Mouse (Mus musculus): ENCODE measurements around the gene Tmem151b. TPM values are rescaled to one million over a fixed set of nuclear protein-coding genes. Genes with fewer than 3 reads are reported as not detected.

Tmem151b gene
- total and polyA plus RNA-seq, 2 experiments: 0.01 TPM; not detected in 1

DNA sequence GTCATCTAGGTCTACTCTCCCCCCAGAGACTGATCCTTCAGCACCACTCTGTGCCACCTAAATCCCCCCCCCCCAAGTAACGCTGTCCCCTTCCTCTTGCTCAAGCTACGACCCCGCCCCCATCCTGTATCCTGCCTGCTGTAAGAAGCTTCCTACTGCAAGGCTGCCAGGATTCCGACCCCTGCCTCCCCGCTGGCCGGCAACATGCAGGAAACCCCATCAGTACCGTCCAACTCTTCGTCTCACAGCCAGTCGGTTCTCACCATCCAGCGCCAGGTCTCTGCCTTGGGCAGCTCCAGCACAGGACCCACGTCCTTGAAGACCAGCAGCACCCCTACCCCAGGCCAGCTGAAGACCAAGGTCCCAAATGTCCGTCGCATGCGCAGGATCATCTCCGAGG lies 16.6 kb downstream of the Tmem151b start:
- H3K79me2 ChIP-seq (ENCODE audit: control insufficient read depth, insufficient read depth, low read length): no peaks in the 10 kb centered on the region
- no peak overlapping the region for H3K4me3 ChIP-seq (ENCODE audit: insufficient read depth, low read depth, low read length)
- no peak for DNase-seq (ENCODE audit: extremely low read depth, low read depth, low spot score)
- WGBS: 48% methylated on average over 15 of the region's 15 CpGs
- H3K4me1 ChIP-seq (ENCODE audit: control insufficient read depth, insufficient read depth, low read length): no peaks in the 10 kb centered on the region
- no peak for TF ChIP-seq CTCF (IDR thresholded peaks at IDR 0.05; ENCODE audit: low read depth, low read length)
- no peak for TF ChIP-seq POLR2A (IDR thresholded peaks at IDR 0.05; ENCODE audit: extremely low read depth, insufficient read depth, low read length)
- H3K9ac ChIP-seq (ENCODE audit: low read depth, low read length): no peak overlapping the region
- H3K27ac ChIP-seq (replicated peaks; ENCODE audit: insufficient read depth, low read depth, low read length): no peak overlapping the region
- no peaks in the 10 kb centered on the region for H3K36me3 ChIP-seq (ENCODE audit: control insufficient read depth, insufficient read depth, low read length)
- H3K27me3 ChIP-seq (ENCODE audit: control insufficient read depth, insufficient read depth, low read length): peaks cover 16% of the 10 kb centered on the region

DNA sequence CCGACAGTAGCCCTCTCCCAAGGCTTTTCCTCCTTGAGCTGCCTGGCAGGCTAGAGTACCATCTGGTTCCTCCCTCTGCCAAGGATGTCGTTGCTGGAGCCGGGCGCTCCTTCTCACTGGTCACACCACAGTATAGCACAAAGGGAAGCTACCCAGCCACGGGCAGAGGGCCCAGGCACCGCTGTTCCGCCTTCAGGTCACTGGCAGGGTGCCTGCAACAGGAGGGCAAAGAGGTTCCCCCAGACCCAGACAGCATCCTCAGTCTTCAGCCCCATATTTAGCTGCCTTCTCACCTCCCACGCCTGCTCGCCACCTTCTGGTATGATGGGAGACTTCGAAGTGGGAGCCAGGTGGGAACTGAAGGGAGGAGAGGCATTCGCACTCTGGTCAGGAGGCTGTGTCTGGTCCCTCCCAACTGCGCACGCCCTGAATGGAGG lies 19.1 kb downstream of the Tmem151b start:
- Histone ChIP-seq H3K9ac (ENCODE audit: low read depth, low read length) (no peak overlapping the region), H3K27me3 (ENCODE audit: control insufficient read depth, insufficient read depth, low read length) (peaks cover 13% of the 10 kb centered on the region), H3K4me1 (ENCODE audit: control insufficient read depth, insufficient read depth, low read length) (no peaks in the 10 kb centered on the region), H3K36me3 (ENCODE audit: control insufficient read depth, insufficient read depth, low read length) (no peaks in the 10 kb centered on the region), H3K79me2 (ENCODE audit: control insufficient read depth, insufficient read depth, low read length) (no peaks in the 10 kb centered on the region), H3K4me3 (ENCODE audit: insufficient read depth, low read depth, low read length) (no peak overlapping the region), H3K27ac (replicated peaks; ENCODE audit: insufficient read depth, low read depth, low read length) (no peak overlapping the region)
- DNase-seq (ENCODE audit: extremely low read depth, low read depth, low spot score): no peak
- TF ChIP-seq POLR2A (IDR thresholded peaks at IDR 0.05; ENCODE audit: extremely low read depth, insufficient read depth, low read length) (no peak), CTCF (IDR thresholded peaks at IDR 0.05; ENCODE audit: low read depth, low read length) (no peak)
- 55% methylated on average over 13 of the region's 13 CpGs for WGBS

DNA sequence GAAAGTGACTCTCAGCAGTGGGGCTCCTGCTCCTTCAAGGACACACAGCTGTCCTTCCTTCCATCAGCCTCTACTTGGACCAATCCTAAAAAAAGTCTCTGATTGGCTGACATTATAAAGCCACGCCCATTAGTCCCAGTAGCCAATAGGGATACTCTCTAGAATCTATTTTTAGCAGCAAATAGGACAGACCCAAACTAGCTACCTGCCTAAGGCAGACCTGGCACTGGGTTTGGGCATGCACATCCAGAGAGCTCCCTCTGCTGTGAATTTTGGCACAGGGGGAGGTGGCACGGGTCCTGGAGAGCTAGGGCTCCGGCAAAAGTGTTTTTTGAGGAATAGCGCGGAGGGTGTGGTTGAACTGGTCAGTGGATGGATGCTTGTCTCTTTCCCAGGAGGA lies 22.9 kb downstream of the Tmem151b start:
- 33% methylated on average over 5 of the region's 5 CpGs for WGBS
- H3K4me3 ChIP-seq (ENCODE audit: insufficient read depth, low read depth, low read length): no peak overlapping the region
- H3K79me2 ChIP-seq (ENCODE audit: control insufficient read depth, insufficient read depth, low read length): no peaks in the 10 kb centered on the region
- TF ChIP-seq CTCF (IDR thresholded peaks at IDR 0.05; ENCODE audit: low read depth, low read length) (no peak), POLR2A (IDR thresholded peaks at IDR 0.05; ENCODE audit: extremely low read depth, insufficient read depth, low read length) (no peak)
- DNase-seq (ENCODE audit: extremely low read depth, low read depth, low spot score): no peak
- H3K36me3 ChIP-seq (ENCODE audit: control insufficient read depth, insufficient read depth, low read length): no peaks in the 10 kb centered on the region
- H3K9ac ChIP-seq (ENCODE audit: low read depth, low read length): no peak overlapping the region
- no peaks in the 10 kb centered on the region for H3K4me1 ChIP-seq (ENCODE audit: control insufficient read depth, insufficient read depth, low read length)
- peaks cover 5% of the 10 kb centered on the region; the same call in 1 of the 2 replicates for H3K27me3 ChIP-seq (ENCODE audit: control insufficient read depth, insufficient read depth, low read length)
- H3K27ac ChIP-seq (replicated peaks; ENCODE audit: insufficient read depth, low read depth, low read length): no peak overlapping the region

DNA sequence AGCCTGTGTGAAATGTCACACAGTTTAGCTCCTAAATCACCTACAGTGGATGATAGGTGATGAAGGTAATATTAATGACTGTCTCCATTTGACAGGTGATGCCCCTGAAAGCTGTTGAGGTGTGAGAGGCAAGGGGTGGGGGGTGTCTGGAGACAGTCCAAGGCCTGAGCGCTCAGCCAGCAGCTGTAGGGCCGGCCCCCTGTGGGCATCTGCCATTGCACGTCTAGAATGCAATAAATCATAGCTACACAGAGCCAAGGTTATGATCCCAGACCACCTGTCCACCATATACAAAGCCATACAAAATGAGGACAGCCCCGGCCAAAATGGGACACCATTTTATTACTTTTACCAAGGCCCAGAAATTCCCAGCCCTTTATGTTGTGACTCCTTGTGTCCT lies 24.5 kb downstream of the Tmem151b start:
- WGBS: 79% methylated on average over 4 of the region's 4 CpGs
- H3K27me3 ChIP-seq (ENCODE audit: control insufficient read depth, insufficient read depth, low read length): no peaks in the 10 kb centered on the region; the same call in 1 of the 2 replicates

DNA sequence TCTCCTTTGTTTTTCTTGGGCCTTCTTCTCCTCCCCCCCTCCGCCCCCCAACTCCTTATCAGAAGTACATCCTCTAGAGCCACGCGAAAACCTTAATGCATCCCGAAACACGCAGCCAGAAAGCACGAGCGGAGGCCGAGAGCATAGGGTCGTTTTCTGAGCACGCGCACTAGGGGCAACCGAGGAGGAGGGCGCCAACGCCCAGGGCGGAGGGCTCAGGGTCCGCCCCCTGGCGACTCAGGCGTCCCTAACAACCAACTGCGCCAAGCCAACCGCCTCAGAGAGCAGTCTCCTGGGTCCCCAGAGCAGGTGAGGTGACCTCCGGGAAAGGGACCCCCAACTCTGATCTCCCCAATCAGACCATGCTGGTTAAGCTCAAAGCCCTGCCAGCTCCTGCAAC lies 26.2 kb downstream of the Tmem151b start, which contains the start of gene Tcte1:
Gene Tcte1, plus strand, starts transcription at position 172 of the 400 bp plus-strand sequence.
- TF ChIP-seq POLR2A (IDR thresholded peaks at IDR 0.05; ENCODE audit: extremely low read depth, insufficient read depth, low read length): no peak
- TF ChIP-seq CTCF (IDR thresholded peaks at IDR 0.05; ENCODE audit: low read depth, low read length): no peak
- Histone ChIP-seq H3K4me1 (ENCODE audit: control insufficient read depth, insufficient read depth, low read length) (no peaks in the 10 kb centered on the region), H3K27me3 (ENCODE audit: control insufficient read depth, insufficient read depth, low read length) (no peaks in the 10 kb centered on the region; the same call in 1 of the 2 replicates), H3K4me3 (ENCODE audit: insufficient read depth, low read depth, low read length) (no peak within 1 kb of the TSS), H3K9ac (ENCODE audit: low read depth, low read length) (no peak within 1 kb of the TSS), H3K27ac (replicated peaks; ENCODE audit: insufficient read depth, low read depth, low read length) (no peak within 1 kb of the TSS), H3K36me3 (ENCODE audit: control insufficient read depth, insufficient read depth, low read length) (no peaks in the 10 kb centered on the region), H3K79me2 (ENCODE audit: control insufficient read depth, insufficient read depth, low read length) (no peaks in the 10 kb centered on the region)
- WGBS: 12% methylated on average over 21 of the region's 21 CpGs
- no peak for DNase-seq (ENCODE audit: extremely low read depth, low read depth, low spot score)

More for the DNA sequence above, 24.5 kb downstream of the Tmem151b start:
- Histone ChIP-seq H3K27ac (replicated peaks; ENCODE audit: insufficient read depth, low read depth, low read length) (no peak overlapping the region), H3K4me1 (ENCODE audit: control insufficient read depth, insufficient read depth, low read length) (no peaks in the 10 kb centered on the region), H3K4me3 (ENCODE audit: insufficient read depth, low read depth, low read length) (no peak overlapping the region), H3K79me2 (ENCODE audit: control insufficient read depth, insufficient read depth, low read length) (no peaks in the 10 kb centered on the region), H3K9ac (ENCODE audit: low read depth, low read length) (no peak overlapping the region), H3K36me3 (ENCODE audit: control insufficient read depth, insufficient read depth, low read length) (no peaks in the 10 kb centered on the region)
- no peak for DNase-seq (ENCODE audit: extremely low read depth, low read depth, low spot score)
- TF ChIP-seq CTCF (IDR thresholded peaks at IDR 0.05; ENCODE audit: low read depth, low read length): no peak
- TF ChIP-seq POLR2A (IDR thresholded peaks at IDR 0.05; ENCODE audit: extremely low read depth, insufficient read depth, low read length): no peak

DNA sequence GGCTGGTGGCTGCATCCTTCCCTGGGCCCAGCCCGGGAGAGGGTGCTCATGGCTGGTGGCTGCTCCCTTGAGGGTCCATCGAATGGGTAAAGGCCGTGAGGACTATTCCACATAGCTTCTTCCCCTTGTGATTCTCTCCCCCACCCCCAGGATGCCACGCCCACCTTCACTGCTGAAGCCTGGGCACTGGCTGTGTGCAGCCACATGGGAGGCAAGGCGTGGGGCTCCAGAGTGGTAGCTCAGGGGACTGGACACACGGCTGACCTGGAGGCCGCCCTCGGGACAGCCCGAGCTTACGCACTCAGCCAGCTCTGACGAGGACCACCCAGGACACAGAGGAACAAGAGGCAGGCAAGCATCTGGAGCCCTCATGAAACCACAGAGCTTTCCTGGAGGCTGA lies 29.3 kb downstream of the Tmem151b start:
- no peak for DNase-seq (ENCODE audit: extremely low read depth, low read depth, low spot score)
- Histone ChIP-seq H3K4me1 (ENCODE audit: control insufficient read depth, insufficient read depth, low read length) (no peaks in the 10 kb centered on the region), H3K27ac (replicated peaks; ENCODE audit: insufficient read depth, low read depth, low read length) (no peak overlapping the region), H3K27me3 (ENCODE audit: control insufficient read depth, insufficient read depth, low read length) (no peaks in the 10 kb centered on the region; the same call in 1 of the 2 replicates), H3K79me2 (ENCODE audit: control insufficient read depth, insufficient read depth, low read length) (no peaks in the 10 kb centered on the region), H3K4me3 (ENCODE audit: insufficient read depth, low read depth, low read length) (no peak overlapping the region), H3K36me3 (ENCODE audit: control insufficient read depth, insufficient read depth, low read length) (no peaks in the 10 kb centered on the region), H3K9ac (ENCODE audit: low read depth, low read length) (no peak overlapping the region)
- WGBS: 93% methylated on average over 11 of the region's 11 CpGs
- TF ChIP-seq CTCF (IDR thresholded peaks at IDR 0.05; ENCODE audit: low read depth, low read length) (no peak), POLR2A (IDR thresholded peaks at IDR 0.05; ENCODE audit: extremely low read depth, insufficient read depth, low read length) (no peak)

All from liver, adult 2 months (tissue).